Mouse (Mus musculus) kidney, adult 2 months (tissue): ENCODE data around the gene Traf3ip2.

ENCODE experiments used
- CTCF ChIP-seq: fragments of 200-500 bp; conservative IDR thresholded peaks from 2 replicates; pipeline ENCODE4 v1.5.1; 2011; ENCODE audit warnings: low read depth, mild to moderate bottlenecking, control low read depth, low read length, moderate library complexity, mixed read lengths; ENCODE audit not compliant: insufficient read depth, insufficient read length
- POLR2A ChIP-seq: fragments of 200-500 bp; IDR thresholded peaks from one replicate; pipeline ENCODE4 v1.6.1; 2011; ENCODE audit warnings: low read depth, low read length, control low read depth

GRCm38 (mm10) chr10:39630811-39631210 lies 18.1 kb downstream of the Traf3ip2 start:
- TF ChIP-seq CTCF (no peak), POLR2A (no peak)
